Mouse (Mus musculus) embryonic facial prominence, embryonic 11.5 days (tissue): Measurements from ENCODE around the gene Atf7ip2. TPM values are rescaled to one million over a fixed set of nuclear protein-coding genes. Genes with fewer than 3 reads are reported as not detected.
A peak's percentile ranks its signal among the peaks of the same experiment; 100 is the strongest.
"Not testable (repeated sequence)": the region's sequence is repeated elsewhere in the genome, so short reads cannot be mapped to it uniquely, and the experiment has no call there.

Experiments
- ATAC-seq: fragments of 200-750 bp; cut with Nextera tagmentation; replicated peaks from 2 replicates; pipeline ENCODE4 v1.8.0; 2017; ENCODE audit warnings: low read depth; ENCODE audit not compliant: insufficient number of reproducible peaks, low FRiP score, low TSS enrichment
- DNase-seq: peaks from one replicate; pipeline ENCODE4 v3.0.0-alpha.2; 2015; ENCODE audit warnings: low spot score
- H3K27ac ChIP-seq: fragments of 300-500 bp; sonication (generic); replicated peaks from 2 replicates; pipeline ENCODE4 v1.5.1; 2014; ENCODE audit warnings: mild to moderate bottlenecking, low read depth, low read length, control low read depth
- H3K27me3 ChIP-seq: fragments of 300-500 bp; sonication (generic); 2 replicates; pipeline ENCODE4 v1.6.1; 2014; ENCODE audit warnings: mild to moderate bottlenecking, low read length, moderate library complexity, mixed read lengths; ENCODE audit not compliant: control insufficient read depth, insufficient read depth
- H3K36me3 ChIP-seq: fragments of 300-500 bp; sonication (generic); replicated peaks from 2 replicates; pipeline ENCODE4 v1.6.1; 2014; ENCODE audit warnings: low read depth, mild to moderate bottlenecking, low read length, moderate library complexity, mixed read lengths; ENCODE audit not compliant: control insufficient read depth, insufficient read depth
- H3K4me1 ChIP-seq: fragments of 300-500 bp; sonication (generic); 2 replicates; pipeline ENCODE4 v1.6.1; 2014; ENCODE audit warnings: low read length, mixed read lengths; ENCODE audit not compliant: control insufficient read depth, insufficient read depth
- H3K4me2 ChIP-seq: fragments of 300-500 bp; sonication (generic); 2 replicates; pipeline ENCODE4 v1.6.1; 2014; ENCODE audit warnings: low read depth, mild to moderate bottlenecking, control low read depth, low read length, moderate library complexity
- H3K4me3 ChIP-seq: fragments of 300-500 bp; sonication (generic); 2 replicates; pipeline ENCODE4 v1.5.1; 2014; ENCODE audit warnings: low read depth, low read length, control low read depth
- H3K9ac ChIP-seq: fragments of 300-500 bp; sonication (generic); replicated peaks from 2 replicates; pipeline ENCODE4 v1.6.1; 2014; ENCODE audit warnings: mild to moderate bottlenecking, control low read depth, low read length
- H3K9me3 ChIP-seq: fragments of 300-500 bp; sonication (generic); replicated peaks from 2 replicates; pipeline ENCODE4 v1.6.1; 2016; ENCODE audit warnings: mild to moderate bottlenecking, low read length, inconsistent platforms, mixed read lengths; ENCODE audit not compliant: control insufficient read depth
- WGBS: fragments of 180-500 bp; shearing (Covaris S2); extraction: QIAGEN DNeasy Blood & Tissue Kit; methylation state at CpG from one replicate; pipeline ENCODE4 v1.1.7; 2014; 5-methylcytosine and 5-hydroxymethylcytosine counted together
- polyA plus RNA-seq: library from polyadenylated mRNA; unstranded; fragments of >200 nt; fragmentation: Nextera tagmentation; extraction: Ambion mirVana; gene quantifications from 2 replicates; pipeline ENCODE4 v1.2.1, GENCODE M21; 2014

The Atf7ip2 gene
- polyA plus RNA-seq, 1 experiment from 2014 or later = 2.3 TPM

GRCm38 (mm10) chr16:10187461-10187860 lies 5.1 kb upstream of the Atf7ip2 start:
- H3K9me3 ChIP-seq, H3K4me2 ChIP-seq, H3K4me3 ChIP-seq, ATAC-seq, H3K9ac ChIP-seq, H3K36me3 ChIP-seq, DNase-seq, H3K27ac ChIP-seq, H3K27me3 ChIP-seq, H3K4me1 ChIP-seq: not testable (repeated sequence)
- 94% methylated on average over 10 of the region's 10 CpGs for WGBS

DNA sequence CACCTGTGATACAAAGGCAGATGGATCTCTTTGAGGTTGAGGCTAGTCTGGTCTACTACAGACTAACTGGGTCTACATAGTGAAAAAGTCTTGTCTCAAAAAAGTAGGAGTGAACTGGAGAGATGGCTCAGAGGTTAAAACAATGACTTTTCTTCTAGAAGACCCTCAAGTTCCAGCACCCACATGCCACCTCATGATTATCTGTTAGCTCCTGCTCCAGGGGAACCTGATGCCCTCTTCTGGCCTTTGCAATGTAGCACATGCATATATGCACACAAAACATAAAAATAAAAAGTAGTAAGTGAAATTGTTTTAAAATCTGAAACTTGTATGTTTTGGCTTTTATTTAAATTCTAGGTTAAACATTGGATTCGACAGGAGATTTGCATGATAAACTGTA lies 16.3 kb downstream of the Atf7ip2 start:
- Histone ChIP-seq H3K36me3 (no peaks in the 10 kb centered on the region), H3K9ac (no peak overlapping the region), H3K27ac (no peak overlapping the region), H3K4me3 (no peak overlapping the region), H3K27me3 (no peaks in the 10 kb centered on the region), H3K9me3 (no peaks in the 10 kb centered on the region), H3K4me2 (no peak overlapping the region), H3K4me1 (no peaks in the 10 kb centered on the region)
- 80% methylated on average over 1 of the region's 1 CpGs for WGBS
- DNase-seq (no peak), ATAC-seq (no peak)

GRCm38 (mm10) chr16:10216366-10216765 lies 23.9 kb downstream of the Atf7ip2 start:
- H3K4me2 ChIP-seq, ATAC-seq, H3K36me3 ChIP-seq, H3K27ac ChIP-seq, H3K27me3 ChIP-seq, H3K9me3 ChIP-seq, H3K9ac ChIP-seq, H3K4me1 ChIP-seq, DNase-seq, H3K4me3 ChIP-seq: not testable (repeated sequence)
- WGBS = 92% methylated on average over 1 of the region's 1 CpGs

GRCm38 (mm10) chr16:10217020-10217419 lies 24.5 kb downstream of the Atf7ip2 start:
- H3K27ac ChIP-seq, DNase-seq, H3K4me3 ChIP-seq, H3K4me1 ChIP-seq, H3K36me3 ChIP-seq, ATAC-seq, H3K9ac ChIP-seq, H3K4me2 ChIP-seq, H3K27me3 ChIP-seq, H3K9me3 ChIP-seq: not testable (repeated sequence)
- 85% methylated on average over 2 of the region's 2 CpGs for WGBS

GRCm38 (mm10) chr16:10227361-10227760 lies 34.8 kb downstream of the Atf7ip2 start:
- 23% methylated on average over 2 of the region's 2 CpGs for WGBS
- ATAC-seq = no peak
- no peaks in the 10 kb centered on the region for H3K36me3 ChIP-seq

DNA sequence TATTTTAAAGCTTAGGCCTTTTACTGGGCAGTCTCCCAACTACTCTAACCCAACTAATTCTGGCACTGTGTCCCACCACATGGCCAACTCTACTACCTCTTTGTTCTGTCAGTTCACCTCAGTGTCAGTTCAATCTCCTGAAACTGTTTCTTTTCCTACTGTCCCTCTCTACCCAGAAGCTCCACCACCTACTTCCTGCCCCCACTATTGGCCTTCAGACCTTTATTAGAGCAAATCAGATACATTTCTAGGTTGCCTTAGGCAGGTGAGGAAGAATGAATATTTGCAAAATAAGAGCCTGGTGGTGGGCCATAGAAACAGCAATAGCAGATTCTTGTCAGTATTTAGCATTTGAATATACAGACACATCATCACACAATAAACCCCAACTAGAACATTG lies 44.1 kb downstream of the Atf7ip2 start:
- no peaks in the 10 kb centered on the region for H3K36me3 ChIP-seq
- no peak overlapping the region for H3K27ac ChIP-seq
- H3K4me1 ChIP-seq = no peaks in the 10 kb centered on the region
- no peaks in the 10 kb centered on the region for H3K27me3 ChIP-seq
- H3K4me3 ChIP-seq = no peak overlapping the region
- no peak for DNase-seq
- H3K9ac ChIP-seq = no peak overlapping the region
- H3K4me2 ChIP-seq = no peak overlapping the region
- no peak for ATAC-seq
- no peaks in the 10 kb centered on the region for H3K9me3 ChIP-seq

More at GRCm38 (mm10) chr16:10227361-10227760, 34.8 kb downstream of the Atf7ip2 start:
- no peak overlapping the region for H3K4me3 ChIP-seq
- no peak overlapping the region for H3K4me2 ChIP-seq
- no peaks in the 10 kb centered on the region for H3K4me1 ChIP-seq
- no peaks in the 10 kb centered on the region for H3K9me3 ChIP-seq
- no peaks in the 10 kb centered on the region for H3K27me3 ChIP-seq
- DNase-seq = no peak
- H3K27ac ChIP-seq = no peak overlapping the region
- no peak overlapping the region for H3K9ac ChIP-seq

DNA sequence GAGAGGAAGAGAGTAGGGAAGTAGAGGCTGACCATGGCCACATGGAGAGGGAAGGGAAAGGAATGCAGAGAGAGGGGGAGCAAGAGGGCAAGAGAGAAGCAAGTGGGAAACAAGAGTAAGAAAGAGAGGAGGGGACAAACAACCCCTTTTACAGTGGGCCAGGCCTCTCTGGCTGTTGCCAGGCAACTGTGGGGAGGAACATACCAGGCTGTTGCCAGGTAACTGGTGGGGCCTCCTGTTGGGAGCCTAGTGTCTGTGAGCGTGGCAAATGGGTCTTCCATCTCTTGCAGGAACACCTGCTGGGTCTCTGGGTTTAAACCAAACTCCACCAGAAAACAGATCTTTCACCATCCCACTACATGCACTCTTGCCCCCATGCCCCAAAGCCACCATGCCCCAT lies 61.5 kb downstream of the Atf7ip2 start:
- WGBS = 88% methylated on average over 1 of the region's 1 CpGs
- no peak overlapping the region for H3K27ac ChIP-seq
- H3K27me3 ChIP-seq = no peaks in the 10 kb centered on the region
- no peak overlapping the region for H3K4me3 ChIP-seq
- ATAC-seq (no peak), DNase-seq (no peak)
- no peak overlapping the region for H3K4me2 ChIP-seq
- no peak overlapping the region for H3K9ac ChIP-seq
- no peaks in the 10 kb centered on the region for H3K9me3 ChIP-seq
- no peaks in the 10 kb centered on the region for H3K4me1 ChIP-seq
- H3K36me3 ChIP-seq = no peaks in the 10 kb centered on the region

- Histone ChIP-seq H3K9ac (no peak overlapping the region), H3K4me3 (no peak overlapping the region), H3K36me3 (no peaks in the 10 kb centered on the region), H3K4me2 (no peak overlapping the region), H3K27ac (no peak overlapping the region), H3K9me3 (no peaks in the 10 kb centered on the region; the same call in 1 of the 2 replicates), H3K27me3 (no peaks in the 10 kb centered on the region), H3K4me1 (no peaks in the 10 kb centered on the region)
- 28% methylated on average over 3 of the region's 3 CpGs for WGBS
- peak; percentile 72 for DNase-seq
- no peak for ATAC-seq
Measured at GRCm38 (mm10) chr16:10272256-10272655, 79.7 kb downstream of the Atf7ip2 start.
